Mouse (Mus musculus) heart, embryonic 13.5 days (tissue): Measurements from ENCODE around the gene Gngt1. TPM values are rescaled to one million over a fixed set of nuclear protein-coding genes. Genes with fewer than 3 reads are reported as not detected.

ENCODE experiments used
- ATAC-seq: fragments of 200-750 bp; cut with Nextera tagmentation; 2 replicates; pipeline ENCODE4 v1.8.0; 2017; ENCODE audit warnings: moderate TSS enrichment; ENCODE audit not compliant: insufficient number of reproducible peaks, low FRiP score, low TSS enrichment; ENCODE audit errors: extremely low read depth
- H3K27ac ChIP-seq: fragments of 300-500 bp; sonication (generic); replicated peaks from 2 replicates; pipeline ENCODE4 v1.5.1; 2015; ENCODE audit warnings: moderate library complexity, mild to moderate bottlenecking, inconsistent platforms
- H3K27me3 ChIP-seq: fragments of 300-500 bp; sonication (generic); replicated peaks from 2 replicates; pipeline ENCODE4 v1.6.1; 2015; ENCODE audit warnings: mild to moderate bottlenecking, inconsistent platforms
- H3K36me3 ChIP-seq: fragments of 300-500 bp; sonication (generic); 2 replicates; pipeline ENCODE4 v1.6.1; 2015; ENCODE audit warnings: mild to moderate bottlenecking, inconsistent platforms
- H3K4me1 ChIP-seq: fragments of 300-500 bp; sonication (generic); 2 replicates; pipeline ENCODE4 v1.6.1; 2015; ENCODE audit warnings: inconsistent platforms
- H3K4me2 ChIP-seq: fragments of 300-500 bp; sonication (generic); 2 replicates; pipeline ENCODE4 v1.6.1; 2015; ENCODE audit warnings: inconsistent platforms, mild to moderate bottlenecking, moderate library complexity
- H3K4me3 ChIP-seq: fragments of 300-500 bp; sonication (generic); 2 replicates; pipeline ENCODE4 v1.5.1; 2015; ENCODE audit warnings: moderate library complexity, mild to moderate bottlenecking, inconsistent platforms
- H3K9ac ChIP-seq: fragments of 300-500 bp; sonication (generic); 2 replicates; pipeline ENCODE4 v1.6.1; 2015; ENCODE audit warnings: inconsistent platforms, mild to moderate bottlenecking, moderate library complexity
- H3K9me3 ChIP-seq: fragments of 300-500 bp; sonication (generic); 2 replicates; pipeline ENCODE4 v1.6.1; 2016; ENCODE audit warnings: inconsistent platforms
- WGBS: fragments of 180-500 bp; shearing (Covaris S2); methylation state at CpG from one replicate; pipeline ENCODE4 v1.1.7; 2015; ENCODE audit warnings: mixed read lengths; 5-methylcytosine and 5-hydroxymethylcytosine counted together
- polyA plus RNA-seq: library from polyadenylated mRNA; unstranded; fragments of >200 nt; fragmentation: Nextera tagmentation; extraction: Ambion mirVana; gene quantifications from 2 replicates; pipeline ENCODE4 v1.2.1, GENCODE M21; 2015

The Gngt1 gene
- polyA plus RNA-seq, 1 experiment from 2014 or later: not detected

DNA sequence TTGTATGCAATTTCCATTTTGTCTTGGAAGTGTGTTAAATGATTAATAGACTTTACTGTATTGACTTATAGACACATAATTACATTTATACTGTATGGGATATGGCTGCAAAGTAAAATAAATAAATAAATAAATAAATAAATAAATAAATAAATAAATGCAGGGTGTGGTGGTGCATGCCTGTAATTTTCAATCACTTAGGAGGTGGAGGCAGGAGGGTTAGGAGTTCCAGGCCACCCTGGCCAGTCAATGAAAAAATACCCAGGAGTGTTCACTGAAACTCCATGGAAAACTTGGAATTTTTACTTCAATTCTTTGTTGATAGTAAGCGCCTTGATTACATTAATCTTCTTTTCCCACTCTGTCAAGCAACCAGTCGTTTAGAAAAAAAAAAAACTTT lies 11.2 kb downstream of the Gngt1 start:
- no peak for ATAC-seq
- Histone ChIP-seq H3K4me1 (peaks cover 35% of the 10 kb centered on the region), H3K9me3 (no peaks in the 10 kb centered on the region), H3K9ac (peak overlapping the region; percentile 89), H3K4me2 (peak overlapping the region; percentile 69), H3K27me3 (no peaks in the 10 kb centered on the region), H3K36me3 (peaks cover 9% of the 10 kb centered on the region; the same call in 1 of the 2 replicates), H3K4me3 (peak overlapping the region; percentile 71), H3K27ac (peak overlapping the region; percentile 94)
- WGBS: 50% methylated on average over 2 of the region's 2 CpGs

DNA sequence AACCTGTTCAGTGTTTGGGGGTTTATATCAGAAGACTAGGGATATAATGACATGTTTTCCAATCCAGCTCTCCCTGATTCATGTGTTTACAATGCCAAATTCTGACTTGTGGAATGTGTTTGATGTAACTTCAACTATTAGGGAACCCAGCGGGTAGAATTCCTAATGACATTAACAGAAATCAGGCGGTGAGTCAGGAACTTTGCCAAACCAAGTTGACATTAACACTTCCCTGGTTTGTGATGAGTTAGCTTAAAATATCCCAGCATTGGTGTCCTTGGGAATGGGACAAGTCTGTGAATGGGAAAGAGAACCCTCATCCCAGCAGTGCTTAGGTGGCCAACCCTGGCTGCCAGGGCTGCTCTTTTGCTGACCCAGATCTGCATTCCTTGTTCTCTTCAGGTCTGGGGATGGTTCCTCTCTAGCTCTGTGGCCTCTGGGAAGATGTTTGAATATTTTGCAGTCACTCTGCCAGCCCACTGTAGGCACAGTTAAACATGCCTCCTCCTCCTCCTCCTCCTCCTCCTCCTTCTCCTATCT lies 15.0 kb downstream of the Gngt1 start:
- H3K27ac ChIP-seq: peak overlapping the region; percentile 8; the same call in 1 of the 2 replicates
- no peak for ATAC-seq

DNA sequence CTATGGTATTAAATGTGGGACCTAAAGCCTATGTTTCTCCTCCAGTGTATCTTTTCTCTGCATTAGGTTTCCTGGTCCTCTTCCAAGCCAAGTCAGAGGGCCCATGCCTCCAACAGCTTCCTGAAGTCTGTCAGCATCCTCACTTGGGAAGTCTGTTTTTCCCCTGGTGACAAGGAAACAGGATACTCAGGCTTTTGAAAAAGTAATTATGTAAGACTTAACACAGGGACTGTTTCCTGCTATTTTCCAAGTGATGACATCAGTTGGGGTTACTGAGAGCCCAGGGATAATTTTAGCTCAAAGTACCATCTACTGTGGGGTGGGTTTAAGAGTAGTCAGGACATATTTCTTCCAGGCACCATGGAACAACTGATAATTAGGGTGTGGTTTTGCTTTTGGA lies 16.0 kb downstream of the Gngt1 start:
- H3K4me2 ChIP-seq: no peak overlapping the region
- peak overlapping the region; percentile 8; the same call in 1 of the 2 replicates for H3K27ac ChIP-seq
- no peak for ATAC-seq
- no peaks in the 10 kb centered on the region for H3K27me3 ChIP-seq
- H3K4me3 ChIP-seq: no peak overlapping the region
- peaks cover 9% of the 10 kb centered on the region; the same call in 1 of the 2 replicates for H3K36me3 ChIP-seq
- peaks cover 25% of the 10 kb centered on the region for H3K4me1 ChIP-seq
- no peaks in the 10 kb centered on the region for H3K9me3 ChIP-seq
- H3K9ac ChIP-seq: no peak overlapping the region

More for the DNA sequence above, 15.0 kb downstream of the Gngt1 start:
- Histone ChIP-seq H3K4me3 (no peak overlapping the region), H3K4me1 (peaks cover 25% of the 10 kb centered on the region), H3K27me3 (no peaks in the 10 kb centered on the region), H3K9ac (no peak overlapping the region), H3K36me3 (peaks cover 9% of the 10 kb centered on the region; the same call in 1 of the 2 replicates), H3K9me3 (no peaks in the 10 kb centered on the region), H3K4me2 (no peak overlapping the region)
- 47% methylated on average over 2 of the region's 2 CpGs for WGBS

DNA sequence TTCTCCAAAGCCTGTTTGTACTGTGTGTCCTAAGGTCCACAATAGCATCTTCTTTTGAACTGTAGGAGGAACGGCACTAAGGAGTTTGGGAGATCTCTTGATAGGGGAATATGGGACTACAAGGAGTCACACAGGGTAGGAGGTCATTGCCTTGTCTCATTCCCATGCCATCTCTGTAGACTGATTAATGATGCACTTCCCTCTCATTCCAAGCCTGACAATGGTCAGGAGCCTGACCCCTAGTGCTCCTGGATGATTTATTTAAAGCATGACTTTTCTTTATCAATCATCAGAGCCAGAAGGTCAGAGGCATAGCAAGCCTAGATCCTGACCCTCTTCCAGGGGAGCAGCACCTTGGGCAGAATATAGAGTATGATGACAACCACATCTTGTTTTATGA lies 29.1 kb downstream of the Gngt1 start:
- H3K9me3 ChIP-seq: no peaks in the 10 kb centered on the region
- no peaks in the 10 kb centered on the region for H3K36me3 ChIP-seq
- 43% methylated on average over 1 of the region's 1 CpGs for WGBS
- no peak overlapping the region for H3K27ac ChIP-seq
- no peak overlapping the region for H3K9ac ChIP-seq
- no peaks in the 10 kb centered on the region for H3K27me3 ChIP-seq
- no peak overlapping the region for H3K4me2 ChIP-seq
- no peak overlapping the region for H3K4me3 ChIP-seq
- no peak for ATAC-seq
- H3K4me1 ChIP-seq: no peaks in the 10 kb centered on the region

DNA sequence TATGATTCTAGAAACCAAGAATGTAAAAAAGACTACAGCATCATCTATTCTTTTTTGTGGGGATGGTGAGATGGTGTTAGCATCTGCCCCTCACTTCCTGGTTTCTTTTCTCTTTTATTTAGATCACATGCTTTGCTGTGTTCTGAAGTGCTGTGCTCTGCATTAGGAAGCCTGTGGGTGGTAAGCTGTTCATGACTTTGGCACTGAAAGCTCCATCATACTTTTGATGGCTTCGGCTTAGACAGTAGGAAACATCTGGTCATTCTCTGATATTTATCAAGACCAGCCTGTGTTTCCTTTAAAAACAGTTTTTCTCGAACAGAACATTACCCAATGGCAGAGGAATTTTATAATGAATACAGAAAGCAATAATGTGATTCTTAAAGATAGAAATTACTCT lies 32.8 kb downstream of the Gngt1 start:
- H3K4me2 ChIP-seq: no peak overlapping the region
- H3K27me3 ChIP-seq: no peaks in the 10 kb centered on the region
- no peak for ATAC-seq
- H3K4me3 ChIP-seq: no peak overlapping the region
- H3K4me1 ChIP-seq: no peaks in the 10 kb centered on the region
- H3K27ac ChIP-seq: no peak overlapping the region
- H3K9ac ChIP-seq: no peak overlapping the region
- 39% methylated on average over 2 of the region's 2 CpGs for WGBS
- H3K36me3 ChIP-seq: no peaks in the 10 kb centered on the region
- H3K9me3 ChIP-seq: no peaks in the 10 kb centered on the region

DNA sequence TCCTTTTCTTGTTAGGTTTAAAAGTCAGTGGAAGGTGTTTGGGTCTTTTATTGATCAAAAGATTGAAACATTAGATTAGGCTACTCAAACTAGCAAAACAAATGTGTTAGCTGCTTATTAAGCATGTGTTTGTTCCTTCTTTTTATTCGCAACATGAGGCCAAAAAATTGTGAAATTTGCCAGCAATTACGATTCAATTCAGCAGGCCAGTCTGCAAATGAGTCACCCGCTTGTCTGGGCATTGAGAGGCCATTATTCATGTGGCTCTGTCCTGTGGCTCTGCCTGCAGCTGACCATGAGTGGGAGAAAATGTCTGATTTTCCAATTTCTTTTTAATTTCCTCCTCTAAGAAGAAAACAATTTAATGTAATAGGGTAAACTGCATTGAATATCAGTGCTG lies 37.4 kb downstream of the Gngt1 start:
- no peak overlapping the region for H3K27ac ChIP-seq
- no peak overlapping the region for H3K4me3 ChIP-seq
- no peak overlapping the region for H3K9ac ChIP-seq
- no peak overlapping the region for H3K4me2 ChIP-seq
- H3K27me3 ChIP-seq: no peaks in the 10 kb centered on the region
- ATAC-seq: no peak
- 65% methylated on average over 3 of the region's 3 CpGs for WGBS
- no peaks in the 10 kb centered on the region for H3K36me3 ChIP-seq
- H3K4me1 ChIP-seq: no peaks in the 10 kb centered on the region
- no peaks in the 10 kb centered on the region for H3K9me3 ChIP-seq

DNA sequence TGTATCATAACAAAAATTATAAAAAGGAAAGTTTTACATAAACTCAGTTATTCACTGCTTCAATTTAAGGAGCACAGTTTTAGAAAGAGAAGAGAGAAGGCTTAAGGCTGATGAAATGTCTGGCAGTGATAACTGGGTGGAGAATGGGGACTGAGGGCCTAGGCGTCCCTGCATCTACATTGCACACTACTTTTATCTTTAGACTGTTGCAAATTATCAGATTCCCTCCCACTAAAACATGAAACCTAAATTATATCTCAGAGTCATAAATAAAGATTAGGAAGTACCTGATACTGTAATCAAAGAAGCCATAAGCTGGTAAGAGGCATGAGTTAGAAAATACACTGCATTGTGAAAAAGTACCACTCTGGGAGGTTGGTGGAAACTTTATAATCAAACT lies 48.2 kb downstream of the Gngt1 start:
- no peak for ATAC-seq
- no peak overlapping the region for H3K4me2 ChIP-seq
- H3K9ac ChIP-seq: no peak overlapping the region
- H3K9me3 ChIP-seq: no peaks in the 10 kb centered on the region
- no peaks in the 10 kb centered on the region for H3K27me3 ChIP-seq
- H3K4me1 ChIP-seq: no peaks in the 10 kb centered on the region
- H3K27ac ChIP-seq: no peak overlapping the region
- H3K4me3 ChIP-seq: no peak overlapping the region
- WGBS: 50% methylated on average over 1 of the region's 1 CpGs
- no peaks in the 10 kb centered on the region for H3K36me3 ChIP-seq

Other genes starting within 250 kb of the Gngt1 start
- 0.62 and 0.71 TPM in 2 replicates for gene Calcr, start 229.1 kb upstream of the Gngt1 start, polyA plus RNA-seq
- gene Tfpi2, start 4.9 kb upstream of the Gngt1 start, polyA plus RNA-seq: 5.1 and 5.5 TPM in 2 replicates
- gene Gng11, start 10.1 kb downstream of the Gngt1 start, polyA plus RNA-seq: 83.0 and 85.6 TPM in 2 replicates
- gene Bet1, start 93.2 kb downstream of the Gngt1 start, polyA plus RNA-seq: 40.4 and 41.9 TPM in 2 replicates